ENCODE assay signal across 19 mouse cellular contexts in the genomic region with DNA sequence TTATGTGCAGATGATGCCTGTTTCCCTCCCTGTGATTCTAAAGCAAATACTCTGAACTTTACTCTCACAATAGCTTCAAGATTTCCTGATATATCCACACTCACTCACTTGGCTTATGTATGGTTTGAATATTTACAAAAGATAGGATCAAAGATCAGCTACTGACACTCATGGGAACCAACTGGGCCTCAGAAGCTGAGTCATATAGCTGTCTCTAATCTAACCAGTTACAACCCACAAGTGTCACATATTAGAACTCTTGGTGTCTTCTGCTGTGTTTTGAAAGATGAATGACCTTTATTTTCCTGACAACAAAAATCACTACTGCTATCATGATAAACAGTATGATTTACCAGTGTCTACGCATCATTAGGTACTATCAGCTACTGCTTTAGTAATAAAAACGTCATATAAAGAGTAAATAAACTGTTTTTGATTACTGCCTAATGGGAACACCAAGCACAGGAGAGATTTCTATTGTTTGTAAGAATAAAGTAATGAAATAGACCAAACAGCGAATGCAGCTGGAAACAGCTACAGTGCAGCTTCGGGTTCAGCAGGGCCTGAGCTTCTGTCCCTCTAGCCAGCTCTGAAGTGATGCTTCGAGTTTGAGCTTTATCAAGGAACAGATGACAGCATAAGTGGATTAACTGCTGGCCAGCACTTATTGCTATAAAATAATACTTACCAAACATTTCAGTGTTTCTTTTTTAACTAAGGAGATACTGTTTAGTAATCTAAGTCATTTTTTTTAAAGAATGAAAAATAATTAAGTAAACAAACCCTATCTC.
DNase-seq lines count a peak whose midpoint lies in the region; ATAC-seq and TF ChIP-seq lines count a peak whose summit lies in the region.
"Had no signal": no experiment of that assay in that cellular context is flagged by ENCODE, and none has a peak within 500 bp of the region (broad histone marks: within the 10 kb centered on the region; RNA-seq: fewer than 3 reads in every experiment).

No protein-coding gene starts in this region.

- peak; percentile 44 for DNase-seq in lung, embryonic 14.5 days
- DNase-seq in lung, postnatal 36 days, result no peak
- DNase-seq in c-Kit-positive CD71-positive TER-119-negative erythroid progenitor cells, embryonic 14.5 days (ENCODE audit: low read depth), result peak; percentile 25
- no peak for DNase-seq in adrenal gland, adult 18-20 months (ENCODE audit: low spot score in 2 of 2)
- DNase-seq in spleen, adult 12 weeks (ENCODE audit: low spot score), result no peak
- no peak for DNase-seq in kidney, postnatal 14 days
- DNase-seq: cerebellum, adult 11 months; cerebellum, postnatal 14 days; embryo, embryonic 11 days; right cerebral cortex, postnatal 25 days; thymus, postnatal 25 days had no signal

- H3K4me3 ChIP-seq in lung, embryonic 14.5 days (ENCODE audit: low read depth, low read length), result no peak overlapping the region
- no peak overlapping the region for H3K4me3 ChIP-seq in intestine, postnatal 0 days (ENCODE audit: low read depth, low read length)
- no peak overlapping the region; the same call in 1 of the 2 replicates for H3K4me3 ChIP-seq in liver, embryonic 16.5 days (ENCODE audit: low read depth, low read length)
- H3K4me3 ChIP-seq: heart, embryonic 12.5 days; left cerebral cortex, adult 2 months; limb, embryonic 12.5 days; neural tube, embryonic 12.5 days had no signal

- no peak for TF ChIP-seq CTCF in lung, embryonic 14.5 days (IDR thresholded peaks at IDR 0.05; ENCODE audit: low read depth)
- no peak for TF ChIP-seq CTCF in intestine, postnatal 0 days (IDR thresholded peaks at IDR 0.05; ENCODE audit: low read depth)

- no peak overlapping the region for H3K9ac ChIP-seq in lung, embryonic 14.5 days
- H3K9ac ChIP-seq in intestine, postnatal 0 days (ENCODE audit: low read depth, low read length), result no peak overlapping the region
- H3K9ac ChIP-seq in liver, embryonic 16.5 days (ENCODE audit: low read depth, low read length), result no peak overlapping the region
- H3K9ac ChIP-seq: heart, embryonic 12.5 days; limb, embryonic 12.5 days; neural tube, embryonic 12.5 days had no signal

- H3K27me3 ChIP-seq in lung, embryonic 14.5 days (ENCODE audit: insufficient read depth, low read length), result no peaks in the 10 kb centered on the region
- H3K27me3 ChIP-seq in intestine, postnatal 0 days (replicated peaks; ENCODE audit: control insufficient read depth, insufficient read depth, low read length), result no peaks in the 10 kb centered on the region
- H3K27me3 ChIP-seq in liver, embryonic 16.5 days (ENCODE audit: control insufficient read depth, insufficient read depth, low read depth, low read length), result no peaks in the 10 kb centered on the region
- H3K27me3 ChIP-seq: heart, embryonic 12.5 days; limb, embryonic 12.5 days; neural tube, embryonic 12.5 days had no signal

- no peaks in the 10 kb centered on the region; the same call in 1 of the 2 replicates for H3K4me1 ChIP-seq in lung, embryonic 14.5 days (ENCODE audit: insufficient read depth)
- H3K4me1 ChIP-seq in intestine, postnatal 0 days (replicated peaks; ENCODE audit: control insufficient read depth, insufficient read depth, low read length), result no peaks in the 10 kb centered on the region
- peaks cover 55% of the 10 kb centered on the region for H3K4me1 ChIP-seq in liver, embryonic 16.5 days (ENCODE audit: control insufficient read depth, low read depth, low read length)
- H3K4me1 ChIP-seq: neural tube, embryonic 12.5 days had no signal

- 43% methylated on average over 5 of the region's 5 CpGs for WGBS in lung, embryonic 14.5 days
- 37% methylated on average over 5 of the region's 5 CpGs for WGBS in intestine, postnatal 0 days
- WGBS in liver, embryonic 16.5 days (ENCODE audit: insufficient replicate concordance), result 55% methylated on average over 5 of the region's 5 CpGs

- H3K36me3 ChIP-seq in lung, embryonic 14.5 days (ENCODE audit: insufficient read depth), result no peaks in the 10 kb centered on the region
- no peaks in the 10 kb centered on the region; the same call in 1 of the 2 replicates for H3K36me3 ChIP-seq in intestine, postnatal 0 days (ENCODE audit: control insufficient read depth, insufficient read depth)
- H3K36me3 ChIP-seq in liver, embryonic 16.5 days (ENCODE audit: control insufficient read depth, insufficient read depth), result no peaks in the 10 kb centered on the region
- H3K36me3 ChIP-seq: limb, embryonic 12.5 days; neural tube, embryonic 12.5 days had no signal

- no peak overlapping the region for H3K27ac ChIP-seq in lung, embryonic 14.5 days (ENCODE audit: low read depth)
- H3K27ac ChIP-seq in intestine, postnatal 0 days (ENCODE audit: low read depth, low read length), result no peak overlapping the region
- H3K27ac ChIP-seq in liver, embryonic 16.5 days (ENCODE audit: low read length), result peak overlapping the region; percentile 87
- H3K27ac ChIP-seq: left cerebral cortex, adult 2 months; limb, embryonic 12.5 days; neural tube, embryonic 12.5 days had no signal

- no peaks in the 10 kb centered on the region for H3K9me3 ChIP-seq in lung, embryonic 14.5 days (ENCODE audit: low read depth, low read length)
- H3K9me3 ChIP-seq in intestine, postnatal 0 days (ENCODE audit: control insufficient read depth), result no peaks in the 10 kb centered on the region
- no peaks in the 10 kb centered on the region for H3K9me3 ChIP-seq in liver, embryonic 16.5 days (replicated peaks; ENCODE audit: control insufficient read depth, low read length)
- H3K9me3 ChIP-seq: heart, embryonic 12.5 days; limb, embryonic 12.5 days; neural tube, embryonic 12.5 days had no signal

- no peak overlapping the region for H3K4me2 ChIP-seq in lung, embryonic 14.5 days
- H3K4me2 ChIP-seq in intestine, postnatal 0 days (replicated peaks; ENCODE audit: low read depth), result no peak overlapping the region
- H3K4me2 ChIP-seq in liver, embryonic 16.5 days (ENCODE audit: low read depth, low read length), result peak overlapping the region; percentile 48
- H3K4me2 ChIP-seq: heart, embryonic 12.5 days; limb, embryonic 12.5 days; neural tube, embryonic 12.5 days had no signal

- ATAC-seq in lung, embryonic 14.5 days (ENCODE audit: insufficient read depth), result no peak
- ATAC-seq in intestine, postnatal 0 days, result peak; percentile 88
- ATAC-seq in liver, embryonic 16.5 days (ENCODE audit: low read depth), result peak; percentile 80
- ATAC-seq: forebrain, embryonic 14.5 days; hindbrain, embryonic 16.5 days had no signal

Comparison
In these comparisons a context has a peak if more than half of its experiments do, and no peak if none do; other contexts are left out.
1. DNase-seq: peak in lung, embryonic 14.5 days (single experiment) and c-Kit-positive CD71-positive TER-119-negative erythroid progenitor cells, embryonic 14.5 days (single experiment); none in lung, postnatal 36 days (single experiment), adrenal gland, adult 18-20 months (0 of 2), spleen, adult 12 weeks (single experiment) and kidney, postnatal 14 days (single experiment).